Mouse (Mus musculus): Measurements from ENCODE around the gene Dlx3.

DNA sequence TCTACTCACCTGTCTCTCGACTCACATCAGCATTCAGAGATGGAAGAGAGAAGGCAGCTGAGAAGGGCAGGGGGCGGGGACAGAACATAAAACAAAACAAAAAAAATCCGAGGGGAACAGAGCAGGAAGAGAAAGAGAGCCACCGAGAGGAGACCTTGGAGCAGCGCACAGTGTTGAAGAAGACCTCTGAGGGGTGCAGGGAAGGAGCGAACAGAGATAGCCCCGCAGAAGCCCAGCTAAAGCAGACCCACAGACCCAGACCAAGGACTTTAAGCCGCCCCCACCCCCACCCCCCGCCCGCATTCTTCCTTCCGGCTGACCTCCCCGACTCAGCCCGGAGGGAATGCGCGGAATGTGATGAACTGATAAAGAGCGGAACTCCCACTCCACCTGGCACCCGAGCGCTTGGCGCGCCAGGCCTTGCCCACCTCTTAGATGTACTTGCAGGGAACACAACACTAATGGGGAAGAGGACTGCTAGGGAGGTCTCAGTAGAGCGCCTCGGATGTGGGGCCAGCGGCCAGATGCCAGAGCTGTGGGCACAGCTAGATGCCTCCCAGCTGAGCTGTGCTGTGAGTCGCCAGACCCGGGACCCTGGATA is 14.5 kb upstream of the Dlx3 start:
- no peak for TF ChIP-seq CTCF (IDR thresholded peaks at IDR 0.05; ENCODE audit: control insufficient read depth, insufficient read depth, insufficient read length)
- no peak for TF ChIP-seq FOSL1 (IDR thresholded peaks at IDR 0.05; ENCODE audit: insufficient read depth, low read length, poor library complexity, severe bottlenecking)
- no peak for TF ChIP-seq MYOG (IDR thresholded peaks at IDR 0.05; ENCODE audit: control insufficient read depth, extremely low read depth, insufficient read length)
- TF ChIP-seq MYOD1 (IDR thresholded peaks at IDR 0.05; ENCODE audit: control insufficient read depth, insufficient read length, low read depth), result peak; percentile 27
- TF ChIP-seq USF1 (IDR thresholded peaks at IDR 0.05; ENCODE audit: low read depth), result no peak

Data from C2C12 (cell line).